Mouse (Mus musculus) inflammation-experienced regulatory T-cells, adult 6 months (primary cell): ENCODE data around the gene Ttc17. TPM values are rescaled to one million over a fixed set of nuclear protein-coding genes. Genes with fewer than 3 reads are reported as not detected.

Experiments used
- ATAC-seq: one replicate; pipeline ENCODE4 v1.8.0; 2017
- polyA plus RNA-seq, 3 experiments: library from polyadenylated mRNA; unstranded; fragments of 100-300 nt; shearing (Covaris generic); gene quantifications; one replicate each; pipeline ENCODE4 v1.2.1; 2017

Gene Ttc17
- polyA plus RNA-seq, 3 experiments from 2014 or later: 35.9 to 45.7 (median 41.6) TPM

GRCm38 (mm10) chr2:94378678-94379077 lies 27.8 kb downstream of the Ttc17 start:
- ATAC-seq: no peak

GRCm38 (mm10) chr2:94371093-94371492 lies 35.4 kb downstream of the Ttc17 start:
- no peak for ATAC-seq

DNA sequence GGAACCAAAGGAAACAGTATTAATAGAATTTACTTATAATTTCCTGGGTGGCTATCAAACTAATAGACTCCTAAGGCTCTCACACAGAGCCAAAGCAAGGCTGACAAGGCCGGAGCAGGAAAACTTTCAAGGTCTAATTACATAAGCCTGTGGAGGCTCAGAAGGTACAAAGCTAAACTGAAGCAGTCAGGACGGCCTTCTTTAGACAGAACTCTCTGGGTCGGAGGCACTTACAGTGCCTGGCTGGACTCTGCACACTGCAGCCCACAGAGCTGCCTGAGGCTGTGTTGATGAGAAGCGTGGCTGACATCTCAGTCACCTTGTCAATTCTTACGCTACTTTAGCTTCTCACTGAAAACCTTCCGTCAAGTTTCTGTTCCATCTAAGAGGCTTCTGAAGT lies 42.7 kb downstream of the Ttc17 start:
- ATAC-seq: no peak

DNA sequence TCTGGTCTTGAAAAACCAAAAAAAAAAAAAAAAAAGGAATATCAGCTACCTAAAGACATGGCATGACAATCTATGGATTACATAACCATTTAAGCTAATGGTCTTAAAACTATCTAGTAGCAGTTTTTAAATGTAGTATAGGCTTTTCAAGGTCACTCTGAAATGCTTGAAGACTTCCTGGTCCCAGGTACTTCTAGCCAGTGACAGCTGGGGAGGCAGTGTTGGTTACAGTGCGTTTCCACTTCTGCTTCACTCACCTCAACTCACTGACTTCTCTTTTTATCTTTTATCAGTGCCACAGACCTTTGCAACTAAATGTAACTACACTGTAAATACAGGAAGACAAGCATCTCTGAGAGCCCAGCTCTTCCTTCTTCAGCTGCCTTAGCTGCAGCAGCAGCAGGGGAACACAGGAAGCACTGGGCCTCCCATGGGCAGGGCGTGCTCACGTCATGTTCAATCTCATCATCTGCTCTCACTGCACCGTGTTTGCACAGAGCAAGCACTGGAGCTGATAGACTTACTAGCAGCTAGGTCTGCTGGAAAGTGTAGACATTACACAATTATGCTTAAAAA lies 46.0 kb downstream of the Ttc17 start:
- ATAC-seq: peak; percentile 98

- no peak for ATAC-seq
Measured at GRCm38 (mm10) chr2:94348165-94348591, 58.3 kb downstream of the Ttc17 start.

- no peak for ATAC-seq
Measured at GRCm38 (mm10) chr2:94346746-94347145, 59.7 kb downstream of the Ttc17 start.

DNA sequence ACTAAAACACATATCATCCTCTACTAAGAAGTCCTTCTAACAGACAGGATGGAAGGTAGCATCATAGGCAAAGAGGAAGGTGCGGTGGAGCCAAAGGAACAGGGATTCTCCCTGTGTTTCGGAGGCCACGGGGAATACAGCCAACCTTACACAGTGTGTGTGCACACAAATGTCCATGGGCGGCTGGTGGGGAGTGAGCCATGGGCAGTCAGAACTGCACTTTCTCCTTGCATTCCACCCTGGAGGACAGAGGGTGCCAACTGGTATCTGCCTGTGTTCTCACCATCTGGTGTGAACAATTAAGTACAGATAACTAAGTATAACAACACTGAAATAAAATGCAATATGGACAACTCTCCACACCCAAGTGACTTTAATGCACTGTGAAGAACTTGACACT lies 61.9 kb downstream of the Ttc17 start:
- ATAC-seq: no peak

DNA sequence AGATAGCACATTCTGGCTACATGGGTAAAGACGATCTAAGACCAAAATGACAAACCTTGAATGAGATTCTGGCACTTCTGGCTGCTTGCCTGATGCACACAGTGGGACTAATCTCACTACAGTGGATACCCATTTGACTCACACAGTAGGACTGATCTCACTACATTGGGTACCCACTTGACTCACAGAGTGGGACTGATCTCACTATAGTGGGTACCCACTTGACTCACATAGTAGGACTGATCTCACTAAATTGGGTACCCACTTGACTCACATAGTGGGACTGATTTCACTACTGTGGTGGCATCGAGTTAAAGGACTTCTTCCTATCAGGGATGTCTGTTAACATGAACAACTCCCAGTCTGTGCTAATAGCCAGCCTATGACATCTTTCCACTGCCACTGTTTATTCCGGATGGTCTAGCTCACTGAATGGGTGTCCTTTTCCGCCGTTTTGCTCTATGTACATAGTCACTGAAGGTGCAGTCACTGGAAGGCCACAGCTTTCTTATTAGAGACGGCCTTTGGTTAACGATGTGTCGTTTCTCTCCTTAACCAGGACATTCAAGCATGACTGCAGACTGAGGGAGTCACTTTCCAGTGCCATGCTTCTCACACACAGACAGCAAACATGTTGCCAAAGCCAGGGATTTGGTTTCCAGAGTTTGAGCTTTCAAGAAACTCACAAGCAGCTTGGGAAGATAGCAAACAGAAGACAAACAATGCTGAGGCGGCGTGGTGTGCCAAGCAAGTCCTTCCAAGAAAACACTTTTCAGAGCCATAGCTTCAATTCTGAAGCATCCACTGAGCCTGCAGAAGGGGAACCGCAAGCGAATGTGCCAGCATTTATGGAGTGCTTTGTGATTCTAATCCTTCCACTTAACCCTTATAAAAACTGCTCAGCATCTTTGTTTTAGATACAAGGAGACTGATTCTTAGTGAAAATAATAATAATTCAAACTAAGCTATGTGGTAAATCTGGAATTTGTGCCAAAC lies 62.9 kb downstream of the Ttc17 start:
- no peak for ATAC-seq

DNA sequence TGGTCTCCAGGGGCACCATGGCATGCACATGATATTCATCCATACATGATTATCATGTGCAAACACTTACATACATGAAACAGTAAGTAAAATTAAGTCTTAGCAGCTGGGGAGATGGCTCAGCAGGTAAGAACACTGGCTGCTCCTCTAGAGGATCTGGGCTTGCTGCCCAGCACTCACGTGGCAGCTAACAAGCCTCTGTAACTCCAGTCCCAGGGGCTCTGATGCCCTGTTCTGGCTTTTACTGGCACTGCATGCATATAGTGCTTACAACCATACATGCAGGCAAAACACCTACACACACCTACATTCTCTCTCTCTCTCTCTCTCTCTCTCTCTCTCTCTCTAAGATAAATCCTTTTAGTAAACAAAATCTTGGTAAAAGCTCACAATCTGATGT lies 65.7 kb downstream of the Ttc17 start:
- no peak for ATAC-seq

GRCm38 (mm10) chr2:94339495-94339894 lies 67.0 kb downstream of the Ttc17 start:
- no peak for ATAC-seq

- no peak for ATAC-seq
Measured at GRCm38 (mm10) chr2:94336336-94336735, 70.2 kb downstream of the Ttc17 start.

GRCm38 (mm10) chr2:94334742-94335046 lies 71.8 kb downstream of the Ttc17 start:
- no peak for ATAC-seq

DNA sequence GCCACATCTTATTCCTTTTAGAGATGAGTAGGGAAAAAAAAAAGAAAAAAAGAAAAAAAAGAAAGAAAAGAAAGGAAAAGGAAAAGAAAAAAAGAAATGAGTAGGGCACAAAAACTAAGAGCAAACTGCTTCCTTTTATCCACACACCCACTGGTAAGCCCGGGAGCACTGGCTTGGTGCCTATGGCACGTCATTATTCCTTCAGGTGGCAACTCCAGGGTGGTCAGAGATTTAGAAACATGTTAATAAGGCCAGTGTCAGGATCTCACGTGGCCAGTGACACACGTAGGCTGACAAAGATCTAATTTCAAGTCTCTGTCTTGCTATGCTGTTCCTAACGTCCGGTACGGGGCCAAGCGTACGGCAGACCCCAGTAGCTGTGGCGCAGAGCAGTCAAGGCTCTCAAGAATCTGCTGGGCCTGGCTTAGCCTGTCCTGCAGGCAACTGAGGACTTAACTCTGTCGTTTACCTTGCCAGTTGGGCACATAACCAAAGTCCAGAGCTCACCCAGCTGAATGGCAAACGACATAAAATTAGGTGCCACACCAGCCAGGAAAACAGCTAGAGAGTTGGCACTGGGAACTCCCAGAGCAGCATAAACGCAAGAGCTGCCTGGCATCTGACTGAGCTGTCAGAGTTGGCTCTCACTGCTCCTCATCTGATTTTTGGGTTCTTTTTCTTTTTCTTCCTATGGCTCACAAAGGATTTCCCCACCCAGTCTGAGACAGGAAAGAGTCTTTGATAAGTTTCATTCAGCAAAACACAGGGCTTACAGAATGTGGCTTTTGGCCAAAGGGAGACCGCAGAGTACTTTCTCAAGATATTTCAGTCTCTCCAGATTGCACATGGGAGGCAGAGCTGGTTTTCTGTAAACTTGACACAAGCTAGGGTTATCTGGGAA lies 72.4 kb downstream of the Ttc17 start:
- ATAC-seq: no peak

DNA sequence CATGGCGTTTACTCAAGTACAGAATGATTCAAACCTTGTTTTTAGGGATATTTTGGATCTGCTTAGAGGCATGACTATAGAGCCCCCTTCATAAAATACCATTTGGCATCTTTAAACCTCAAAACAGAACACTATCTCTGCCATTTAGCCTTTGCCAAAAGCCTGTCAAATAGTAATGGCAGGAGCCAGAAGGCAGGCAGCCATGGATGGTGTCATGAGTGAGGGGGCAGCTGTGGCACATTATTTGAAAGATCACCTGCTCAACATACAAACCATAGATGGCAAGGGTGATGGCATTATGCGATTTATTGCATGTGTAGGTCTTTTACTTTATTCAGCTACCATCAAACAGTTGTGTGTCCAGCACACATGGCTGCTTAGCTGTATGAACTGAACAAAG lies 73.4 kb downstream of the Ttc17 start:
- ATAC-seq: no peak

DNA sequence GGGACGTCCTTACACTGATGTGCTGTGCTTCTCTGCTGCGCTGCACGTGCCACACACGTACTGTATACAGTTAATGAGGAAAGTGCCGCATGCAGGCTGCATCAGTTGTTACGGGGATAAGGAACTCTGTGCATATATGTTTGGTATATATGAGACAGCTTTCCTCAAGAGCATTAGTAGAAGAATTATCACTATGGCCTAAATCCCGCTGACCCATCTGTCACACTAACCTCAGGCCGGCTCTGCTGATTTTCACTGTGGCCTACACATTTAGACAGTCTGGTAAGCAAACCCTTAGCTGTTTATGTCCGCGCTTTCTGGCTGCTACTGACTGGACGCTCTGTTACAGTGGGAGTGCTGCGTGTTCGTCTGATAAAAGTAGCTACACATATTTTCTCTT lies 77.2 kb downstream of the Ttc17 start:
- no peak for ATAC-seq

GRCm38 (mm10) chr2:94327836-94328235 lies 78.7 kb downstream of the Ttc17 start:
- no peak for ATAC-seq

- ATAC-seq: no peak
Measured at GRCm38 (mm10) chr2:94319780-94320179, 86.7 kb downstream of the Ttc17 start.

- ATAC-seq: no peak
Measured at GRCm38 (mm10) chr2:94316526-94316925, 90.0 kb downstream of the Ttc17 start.

GRCm38 (mm10) chr2:94303984-94304383 lies 102.5 kb downstream of the Ttc17 start:
- no peak for ATAC-seq

DNA sequence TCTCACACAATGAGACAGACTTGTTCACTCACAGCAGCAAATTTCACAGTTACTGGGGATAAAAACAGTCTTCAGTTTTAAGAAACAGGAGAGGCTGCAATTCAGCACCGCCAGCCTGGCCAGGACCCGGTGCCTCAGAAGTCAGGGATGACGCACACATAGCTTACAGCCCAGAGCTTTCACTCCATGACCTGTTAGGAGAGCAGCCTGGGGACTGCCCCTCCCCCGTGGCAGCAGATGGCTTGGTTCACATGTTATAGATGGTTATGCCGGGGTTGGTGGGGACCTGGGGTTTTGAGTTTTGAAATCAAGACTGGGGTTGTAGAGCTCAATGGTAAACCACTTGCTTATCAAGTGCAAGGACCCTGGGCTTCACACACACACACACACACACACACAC lies 104.1 kb downstream of the Ttc17 start:
- ATAC-seq: no peak

GRCm38 (mm10) chr2:94301749-94302148 lies 104.7 kb downstream of the Ttc17 start:
- no peak for ATAC-seq

GRCm38 (mm10) chr2:94297467-94297866 lies 109.0 kb downstream of the Ttc17 start:
- no peak for ATAC-seq

GRCm38 (mm10) chr2:94290483-94290882 lies 116.0 kb downstream of the Ttc17 start:
- peak; percentile 48 for ATAC-seq
